Mouse (Mus musculus) neutrophil, adult 59 days (primary cell): ENCODE measurements around the gene Ctrl. TPM values are rescaled to one million over a fixed set of nuclear protein-coding genes. Genes with fewer than 3 reads are reported as not detected.

Source experiments
- total RNA-seq, 2 experiments: library from RNA; stranded (reverse); gene quantifications; 1 replicate in 1 of 2; 2 replicates in 1 of 2; pipeline ENCODE4 v1.2.4; 2023

Ctrl gene
- total RNA-seq, result under 1 TPM in 1 of 2 experiments, not detected in 1; 0.98 TPM

DNA sequence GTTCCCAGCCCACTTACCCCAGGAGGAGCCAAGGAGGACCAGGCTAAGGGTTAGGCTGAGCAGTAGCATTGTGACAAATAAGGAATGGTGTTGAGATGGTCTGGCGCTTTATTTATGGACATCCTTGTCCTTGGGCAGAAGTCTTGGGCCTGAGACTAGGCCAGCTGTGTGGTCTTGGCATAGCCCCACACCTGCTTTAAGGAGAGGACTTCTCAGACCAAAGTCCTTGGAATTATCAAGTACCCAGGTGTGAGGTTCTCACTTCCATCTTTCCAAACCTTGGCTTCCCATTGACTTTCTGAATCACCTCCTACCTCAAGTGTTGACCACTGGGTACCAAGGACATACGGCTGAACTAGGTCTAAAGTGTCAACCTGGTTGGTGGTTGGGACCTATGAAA, at the start of gene Ctrl:
Ctrl (minus strand) TSS at position 101 of the 400 bp plus-strand sequence.

DNA sequence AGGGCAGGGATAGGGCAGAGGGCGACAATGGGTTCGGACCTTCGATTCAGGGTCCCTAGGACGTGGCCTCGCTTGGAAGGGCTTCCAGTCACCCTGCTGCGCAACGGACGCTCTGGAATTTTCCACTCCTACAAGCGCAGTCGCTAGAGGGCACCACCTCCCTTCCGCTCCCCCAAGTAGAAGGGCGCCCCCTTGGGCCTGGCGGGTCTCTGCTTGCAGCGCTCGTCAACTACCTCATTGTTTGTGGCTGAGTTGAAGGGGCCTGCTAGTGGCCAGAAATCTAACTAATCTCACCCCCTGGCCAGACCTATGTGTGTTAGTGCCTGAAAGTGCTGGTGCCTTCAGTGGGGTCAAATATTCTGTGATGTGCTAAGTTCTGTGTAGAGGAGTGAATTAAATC, 45.7 kb upstream of the Ctrl start, which contains the start of gene Dpep3:
Dpep3 (minus strand) TSS at position 105 of the 400 bp plus-strand sequence.

DNA sequence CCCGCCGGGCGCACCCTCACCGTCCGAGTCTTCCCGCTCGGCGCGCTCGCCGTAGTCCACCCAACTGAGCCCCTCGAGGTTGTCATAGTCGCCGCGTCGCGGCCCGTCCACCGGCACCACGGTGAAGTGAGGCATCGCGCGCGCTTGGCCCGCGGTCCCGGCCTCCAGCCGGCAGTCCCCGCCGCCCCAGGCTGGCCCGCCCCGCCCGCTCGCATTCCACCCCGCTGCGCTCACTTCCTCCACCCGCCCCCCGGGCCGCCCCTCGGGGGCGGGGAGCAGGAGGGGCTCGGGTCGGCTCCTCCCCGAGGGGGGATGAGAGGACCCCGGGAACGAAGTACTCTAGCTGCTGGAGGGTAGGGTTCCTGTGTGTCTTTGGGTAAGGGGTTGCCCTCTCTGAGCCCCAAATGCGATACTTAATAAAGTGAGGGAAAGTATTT, 32.3 kb upstream of the Ctrl start, which contains the start of gene Slc12a4:
Slc12a4 (minus strand) TSS at position 193 of the 437 bp plus-strand sequence.

DNA sequence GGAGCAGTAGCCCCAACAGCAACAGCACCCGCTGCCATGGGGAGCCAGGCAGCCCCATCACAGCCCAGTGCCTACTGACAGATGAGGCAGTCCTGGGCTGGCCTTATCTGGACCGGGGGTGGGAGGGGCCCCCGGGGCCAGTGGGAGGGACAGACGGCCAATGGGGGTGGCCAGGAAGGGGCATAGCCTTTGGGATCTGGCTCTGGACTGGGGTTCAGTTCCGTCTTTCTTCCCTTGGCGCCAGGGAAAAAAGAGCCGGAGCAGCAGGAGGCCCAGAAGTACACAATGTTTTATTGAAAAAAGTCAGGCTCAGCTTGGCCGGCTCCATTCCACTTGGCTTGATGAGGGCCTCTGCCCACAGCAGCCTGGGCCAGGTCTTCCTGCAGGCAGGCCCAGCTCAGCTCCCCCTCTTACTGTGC, 9.7 kb upstream of the Ctrl start, which contains the start of gene Lcat:
Lcat (minus strand) TSS at position 62 of the 419 bp plus-strand sequence.

DNA sequence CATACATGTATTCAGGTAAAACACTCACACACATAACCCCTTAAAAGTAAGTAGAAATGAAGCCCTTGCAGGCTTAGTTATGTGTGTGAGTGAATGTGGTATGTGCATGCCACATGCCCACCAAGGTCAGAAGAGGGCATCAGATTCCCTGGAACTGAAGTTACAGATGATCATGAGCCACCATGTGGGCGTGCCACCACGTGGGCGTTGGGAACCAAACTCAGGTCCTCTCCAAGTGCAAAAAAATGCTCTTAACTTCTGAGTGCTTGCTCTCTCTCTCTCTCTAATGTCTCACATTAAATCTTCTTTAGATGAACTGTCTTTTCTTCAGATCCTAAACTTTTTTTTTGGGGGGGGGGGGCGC, 4.6 kb upstream of the Ctrl start, which contains the start of gene Psmb10:
Psmb10 (minus strand) TSS at position 139 of the 364 bp plus-strand sequence.

DNA sequence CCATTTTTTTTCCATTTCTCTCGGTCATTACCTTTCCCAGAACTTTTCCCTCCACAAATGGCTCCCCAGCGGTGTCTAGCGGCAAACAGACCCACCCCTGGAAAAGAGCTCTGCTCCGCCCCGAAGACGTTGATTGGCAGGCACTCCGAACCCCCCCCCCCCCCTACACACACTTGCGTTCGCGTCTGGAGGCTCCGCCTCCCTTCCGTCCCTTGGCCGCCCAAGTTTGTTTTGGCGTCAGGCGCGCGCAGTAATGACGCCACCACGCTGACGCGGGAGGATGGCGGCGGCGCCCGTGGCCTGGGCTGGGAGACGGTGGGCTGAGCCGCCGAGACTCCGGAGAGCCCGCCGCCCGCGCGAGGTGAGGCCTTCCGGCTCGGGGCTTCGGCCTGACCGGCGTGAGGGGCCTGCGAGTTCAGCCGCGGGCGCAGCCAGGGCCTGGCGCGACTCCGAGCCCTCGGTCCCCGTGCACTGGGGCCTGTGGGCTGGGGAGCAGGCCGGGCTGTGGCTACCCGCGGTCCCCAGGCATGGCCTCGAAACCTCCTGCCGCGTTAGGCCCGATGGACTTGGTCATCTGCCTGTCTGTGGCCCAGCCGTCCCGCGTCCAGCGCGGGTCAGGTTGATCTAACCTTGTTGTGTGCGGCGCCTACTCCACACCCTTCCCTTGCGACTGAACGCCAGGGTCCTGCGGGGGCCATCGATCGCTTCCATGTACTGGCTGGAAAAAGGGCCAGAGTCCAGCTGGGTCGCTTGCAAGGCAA, 33.3 kb downstream of the Ctrl start, which contains the start of gene Pskh1:
Pskh1 (plus strand) TSS at position 262 of the 761 bp plus-strand sequence.

DNA sequence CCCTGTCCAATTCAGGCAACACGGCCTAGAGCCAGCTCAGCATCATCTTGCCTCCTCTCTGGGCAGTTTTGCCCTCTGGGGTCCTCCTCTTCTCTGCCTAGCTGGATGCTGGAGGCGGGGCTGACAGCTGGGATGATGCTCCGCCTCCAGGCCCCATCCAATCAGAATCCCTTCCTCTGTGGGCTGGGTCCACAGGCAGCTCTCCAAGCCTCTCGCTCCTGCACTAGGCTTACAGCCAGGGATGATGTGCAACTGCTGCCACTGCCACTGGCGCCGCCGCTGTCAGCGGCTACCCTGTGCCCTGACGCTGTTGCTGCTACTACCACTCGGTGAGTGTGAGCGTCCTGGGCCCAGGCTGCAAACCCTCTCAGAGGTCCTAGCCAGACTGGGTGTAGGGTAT, 40.3 kb downstream of the Ctrl start, which contains the start of gene Nrn1l:
Nrn1l (plus strand) TSS at position 229 of the 400 bp plus-strand sequence.

Other genes with a start within 250 kb of the Ctrl start
- gene Carmil2, start 247.6 kb downstream of the Ctrl start, total RNA-seq, result 1 to 10 TPM; 9.4 to 9.7 TPM
- gene Acd, start 232.8 kb downstream of the Ctrl start, total RNA-seq, result 10 to 100 TPM; 26.9 to 32.0 TPM
- gene Pard6a, start 232.7 kb downstream of the Ctrl start, total RNA-seq, result 1 to 10 TPM; 4.0 to 6.4 TPM
- not detected for gene 4933405L10Rik, start 226.2 kb downstream of the Ctrl start, total RNA-seq
- 1 to 10 TPM; 6.8 to 9.5 TPM for gene Enkd1, start 225.7 kb downstream of the Ctrl start, total RNA-seq
- under 1 TPM; 0.51 to 0.62 TPM for gene Gfod2, start 175.2 kb downstream of the Ctrl start, total RNA-seq
- gene Ranbp10, start 106.5 kb downstream of the Ctrl start, total RNA-seq, result 10 to 100 TPM; 21.9 to 25.2 TPM
- not detected for gene Tsnaxip1, start 106.1 kb downstream of the Ctrl start, total RNA-seq
- 10 to 100 TPM; 13.5 to 17.1 TPM for gene Cenpt, start 80.6 kb downstream of the Ctrl start, total RNA-seq
- 10 to 100 TPM; 32.8 to 39.9 TPM for gene Thap11, start 78.7 kb downstream of the Ctrl start, total RNA-seq
- 10 to 100 TPM; 22.8 to 35.5 TPM for gene Nutf2, start 73.3 kb downstream of the Ctrl start, total RNA-seq
- gene Edc4, start 53.0 kb downstream of the Ctrl start, total RNA-seq, result 10 to 100 TPM; 32.0 to 38.0 TPM
- not detected for gene Nrn1l, start 40.3 kb downstream of the Ctrl start, total RNA-seq
- gene Pskh1, start 33.4 kb downstream of the Ctrl start, total RNA-seq, result 10 to 100 TPM; 11.6 to 12.7 TPM
- gene Psmb10, start 4.6 kb upstream of the Ctrl start, total RNA-seq, result 10 to 100 TPM; 76.7 to 93.4 TPM
- gene Lcat, start 9.5 kb upstream of the Ctrl start, total RNA-seq, result not detected
- gene Slc12a4, start 32.2 kb upstream of the Ctrl start, total RNA-seq, result 1 to 10 TPM; 5.8 to 6.9 TPM
- gene Dpep3, start 45.6 kb upstream of the Ctrl start, total RNA-seq, result under 1 TPM in 1 of 2 experiments, not detected in 1; 0.22 TPM
- 1 to 10 TPM; 4.9 to 5.8 TPM for gene Dus2, start 57.5 kb upstream of the Ctrl start, total RNA-seq
- under 1 TPM in 1 of 2 experiments, not detected in 1; 0.33 TPM for gene Dpep2nb, start 72.1 kb upstream of the Ctrl start, total RNA-seq
- gene Ddx28, start 78.0 kb upstream of the Ctrl start, total RNA-seq, result 1 to 10 TPM; 6.7 to 8.6 TPM
- gene Nfatc3, start 125.0 kb upstream of the Ctrl start, total RNA-seq, result 10 to 100 TPM; 47.5 to 51.6 TPM
- not detected for gene Esrp2, start 203.1 kb upstream of the Ctrl start, total RNA-seq
- gene Pla2g15, start 216.5 kb upstream of the Ctrl start, total RNA-seq, result 10 to 100 TPM; 15.1 to 17.9 TPM
- 1 to 10 TPM; 4.3 to 7.9 TPM for gene Slc7a6, start 235.0 kb upstream of the Ctrl start, total RNA-seq